Mouse (Mus musculus): ENCODE measurements at regions not wholly inside any gene's neighbourhood (a gene's known extent, or its start where the extent isn't known, plus 50 kb on each side); places are given as distances from the start of the nearest gene placed in this dataset.

DNA sequence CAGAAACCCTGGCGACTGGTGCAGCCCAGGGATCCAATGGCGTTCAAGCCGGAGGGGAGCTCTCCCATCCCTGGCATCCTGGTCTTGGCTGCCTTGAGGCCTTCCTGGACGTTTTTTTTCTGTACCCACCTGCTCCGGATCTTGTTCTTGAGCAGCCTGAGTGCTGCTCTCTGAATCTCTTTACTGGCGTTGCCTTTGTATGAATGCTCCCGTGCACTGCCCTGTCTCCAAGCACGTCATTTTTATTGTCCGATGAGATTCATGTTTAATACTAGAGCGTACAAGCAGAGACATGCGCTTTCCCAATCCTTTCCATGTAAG, 58.7 kb upstream of the Ifne start:
- TF ChIP-seq CTCF (IDR thresholded peaks at IDR 0.05; ENCODE audit: insufficient read depth, low read length) (no peak), POLR2A (IDR thresholded peaks at IDR 0.05; ENCODE audit: borderline replicate concordance, extremely low read depth, low read depth, low read length) (no peak)

All from lung, adult 2 months (tissue).